Mouse (Mus musculus) yolk sac, embryonic 10.5 days (tissue): ENCODE results near the gene Ldah.

Experiments
- DNase-seq: peaks from one replicate; pipeline ENCODE4 v3.0.0-alpha.2; 2017; ENCODE audit warnings: low spot score

Gene Ldah

DNA sequence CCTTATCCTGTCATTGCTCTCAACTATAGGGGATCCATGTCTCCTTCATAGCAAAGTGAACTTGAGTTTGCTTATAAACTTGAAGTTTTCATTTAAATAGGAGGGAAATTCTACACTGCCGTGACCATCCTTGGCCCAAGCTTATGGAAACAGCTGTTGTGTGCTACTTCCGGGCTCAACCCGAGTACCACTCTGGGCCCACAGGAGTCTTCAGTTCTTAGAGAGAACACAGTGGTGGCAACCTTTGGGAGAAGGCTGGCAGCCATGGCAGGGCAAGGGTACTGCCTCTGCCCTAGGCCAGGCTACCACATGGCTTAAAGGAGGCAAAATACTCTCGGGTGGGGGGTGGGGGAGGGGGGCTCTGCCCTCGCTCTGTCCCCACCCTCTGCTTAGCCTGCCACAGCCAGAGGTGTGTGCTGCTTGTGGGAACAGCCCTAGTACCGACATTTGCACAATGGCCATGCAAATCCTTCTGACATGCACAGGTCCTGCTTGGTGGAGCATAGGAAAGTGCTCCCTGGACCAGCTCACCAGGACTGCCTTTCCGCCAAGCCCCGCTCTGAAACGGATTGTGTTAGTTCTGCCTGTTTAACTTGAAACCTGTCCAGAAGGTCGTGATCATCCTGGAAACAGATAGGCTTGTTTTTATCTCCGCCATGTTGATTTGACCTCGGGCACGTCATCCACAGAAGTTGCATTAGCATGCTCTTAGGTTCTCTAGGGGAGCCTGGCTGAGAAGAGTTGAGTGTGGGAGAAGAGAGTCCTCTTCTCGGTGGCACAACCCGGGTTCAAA, 73.5 kb downstream of the Ldah start:
- no peak for DNase-seq

GRCm38 (mm10) chr12:8287970-8288369, 80.1 kb downstream of the Ldah start:
- DNase-seq, result no peak

- DNase-seq, result no peak
Measured at GRCm38 (mm10) chr12:8289099-8289498, 81.2 kb downstream of the Ldah start.

- no peak for DNase-seq
Measured at GRCm38 (mm10) chr12:8289499-8289898, 81.6 kb downstream of the Ldah start.

GRCm38 (mm10) chr12:8291157-8291853, 83.4 kb downstream of the Ldah start:
- DNase-seq, result no peak

GRCm38 (mm10) chr12:8295307-8295913, 87.5 kb downstream of the Ldah start:
- DNase-seq, result no peak

- no peak for DNase-seq
Measured at GRCm38 (mm10) chr12:8296154-8296553, 88.2 kb downstream of the Ldah start.

DNA sequence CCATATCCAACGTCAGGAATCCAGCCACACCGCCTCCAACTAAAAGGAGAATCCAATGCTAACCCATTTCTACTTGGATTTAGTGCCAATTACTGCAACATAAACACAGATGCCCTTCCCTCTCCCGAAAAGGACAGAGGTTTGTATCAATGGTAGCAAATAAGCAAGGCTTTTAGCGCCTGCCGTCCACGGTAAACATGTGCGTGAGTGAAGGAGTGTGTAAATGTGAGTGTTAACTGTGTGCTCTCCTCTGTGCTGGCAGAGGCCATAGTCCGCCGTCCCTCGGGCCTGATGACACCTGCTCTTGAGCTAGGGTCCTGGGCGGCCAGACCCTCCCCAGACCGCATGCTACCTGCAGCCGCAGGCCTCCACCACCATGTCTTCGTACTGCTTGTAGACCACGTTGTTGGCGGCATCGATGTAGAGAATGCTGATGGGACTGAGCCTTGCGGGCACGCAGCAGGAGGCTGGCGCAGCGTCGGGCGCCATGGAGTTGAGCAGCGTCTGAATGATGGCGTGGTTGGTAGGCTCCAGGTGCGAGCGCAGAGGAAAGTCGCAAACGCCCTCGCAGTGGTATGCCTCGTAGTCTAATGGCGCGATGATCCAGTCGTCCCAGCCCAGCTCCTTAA, 89.8 kb downstream of the Ldah start:
- DNase-seq, result no peak

- DNase-seq, result no peak
Measured at GRCm38 (mm10) chr12:8298361-8299142, 90.6 kb downstream of the Ldah start.

- no peak for DNase-seq
Measured at GRCm38 (mm10) chr12:8299143-8300110, 91.5 kb downstream of the Ldah start.

DNA sequence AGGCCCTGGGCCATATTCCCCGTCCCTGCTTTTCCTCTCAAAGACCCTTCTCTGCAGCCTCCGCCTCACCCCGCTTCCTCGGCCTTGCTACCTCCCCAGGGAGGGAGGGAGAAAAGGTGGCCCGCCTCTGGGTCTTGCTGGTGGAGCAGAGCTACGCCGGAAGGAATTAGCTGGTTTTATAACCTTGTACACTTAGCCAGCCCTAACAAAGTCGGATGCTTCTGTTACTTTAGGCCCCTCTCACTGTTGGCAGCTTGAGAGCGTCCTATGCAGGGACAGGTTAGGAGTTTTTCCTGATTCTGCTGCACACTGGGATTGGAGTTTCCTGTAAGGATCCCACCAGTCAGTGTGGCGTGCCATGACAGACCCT, 92.2 kb downstream of the Ldah start:
- DNase-seq, result no peak

DNA sequence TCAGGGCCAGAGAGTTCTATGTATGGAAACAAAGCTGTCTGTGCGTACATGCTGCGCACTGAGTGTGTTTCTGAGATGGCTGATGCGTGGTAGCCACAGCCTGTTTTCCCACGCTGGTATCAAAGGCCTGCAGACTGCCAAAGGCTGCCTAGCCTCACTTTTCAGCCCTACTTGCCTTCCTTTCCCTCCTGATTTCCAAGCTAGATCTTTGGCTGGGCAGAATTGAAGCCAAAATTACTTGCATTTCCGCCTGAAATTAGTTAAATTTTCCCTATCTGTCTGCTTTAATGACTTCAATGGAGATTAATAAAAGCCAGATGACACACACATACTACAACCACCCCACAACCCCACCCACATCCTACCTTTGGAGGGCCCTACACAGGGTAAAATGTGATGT, 92.6 kb downstream of the Ldah start:
- no peak for DNase-seq

DNA sequence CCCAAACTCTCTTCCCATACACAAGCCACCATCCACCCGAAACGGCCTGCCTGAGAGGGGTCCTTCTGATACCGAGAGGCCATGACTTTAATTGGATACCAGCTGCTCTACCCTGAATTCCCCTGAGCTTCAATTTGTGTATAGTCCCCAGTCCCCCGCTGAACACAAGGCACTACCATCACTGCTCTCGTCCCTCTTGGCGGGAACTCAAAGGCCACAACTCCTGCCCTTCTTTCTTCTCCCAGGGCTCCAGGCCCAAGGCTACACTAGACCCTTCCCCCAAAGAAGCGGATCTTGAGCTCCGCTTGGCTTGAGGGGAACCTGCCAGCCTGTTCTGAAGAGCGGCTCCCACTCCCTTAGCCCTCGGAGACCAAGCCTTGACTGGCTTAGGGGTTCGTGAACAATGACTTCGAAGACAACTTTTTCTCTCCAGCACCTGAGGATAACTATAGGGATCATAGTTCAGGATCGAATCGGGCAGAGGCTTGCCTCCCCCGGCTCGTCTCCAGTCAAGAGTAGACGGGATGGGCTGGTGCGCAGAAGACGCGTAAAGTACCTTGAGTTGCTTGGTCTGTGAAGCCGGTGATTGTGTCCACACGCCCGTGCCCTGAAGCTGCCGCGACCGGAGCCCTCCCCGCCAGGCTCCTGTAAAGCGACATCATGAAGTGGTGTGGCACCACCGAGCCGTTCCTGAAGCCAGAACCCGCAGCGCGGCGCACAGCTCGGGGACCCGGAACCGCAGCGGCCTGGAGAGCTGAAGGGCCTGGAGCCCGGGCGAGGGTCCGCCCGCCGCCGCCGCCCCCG, 93.3 kb downstream of the Ldah start:
- no peak for DNase-seq

GRCm38 (mm10) chr12:8301841-8302431, 94.0 kb downstream of the Ldah start, which contains the start of gene Gdf7:
Gene Gdf7 (minus strand): TSS chr12:8301954.
- no peak for DNase-seq

DNA sequence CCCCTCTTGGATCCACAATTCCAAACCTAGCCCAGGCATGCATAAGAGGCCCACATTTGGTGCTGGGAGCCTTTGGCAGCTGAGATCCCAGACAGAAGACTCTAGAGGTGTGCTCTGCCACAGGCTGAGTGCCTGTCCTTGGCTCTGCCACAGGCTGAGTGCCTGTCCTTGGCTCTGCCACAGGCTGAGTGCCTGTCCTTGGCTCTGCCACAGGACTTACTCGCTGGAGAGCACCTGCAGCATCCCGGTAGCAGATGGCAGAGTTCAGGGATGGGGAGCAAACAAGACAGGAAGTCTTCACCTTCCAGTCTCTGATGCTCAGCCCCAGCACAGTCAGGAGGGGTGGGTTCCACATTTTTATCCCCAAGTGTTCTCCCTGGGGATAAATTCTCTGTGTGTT, 97.4 kb downstream of the Ldah start:
- no peak for DNase-seq

DNA sequence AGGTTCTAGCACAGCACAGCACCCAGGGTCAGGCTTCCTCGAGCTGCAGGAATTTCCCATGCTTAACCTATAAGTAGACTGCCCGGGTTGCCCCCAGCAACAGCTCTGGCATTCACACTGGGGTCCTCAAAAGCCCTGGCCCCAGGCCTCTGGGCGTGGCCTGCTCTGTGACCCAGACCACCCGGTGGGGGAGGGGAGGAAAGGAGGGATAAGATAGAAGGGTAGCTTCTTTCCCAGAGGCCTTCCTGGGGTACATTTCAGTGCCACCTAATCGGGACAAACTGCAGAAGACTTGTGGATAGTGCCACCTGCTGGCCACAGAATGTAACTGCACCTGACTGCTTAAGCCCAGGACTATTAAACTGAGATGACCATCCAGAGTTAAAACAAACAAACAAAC, 98.5 kb downstream of the Ldah start:
- DNase-seq, result peak; percentile 41

DNA sequence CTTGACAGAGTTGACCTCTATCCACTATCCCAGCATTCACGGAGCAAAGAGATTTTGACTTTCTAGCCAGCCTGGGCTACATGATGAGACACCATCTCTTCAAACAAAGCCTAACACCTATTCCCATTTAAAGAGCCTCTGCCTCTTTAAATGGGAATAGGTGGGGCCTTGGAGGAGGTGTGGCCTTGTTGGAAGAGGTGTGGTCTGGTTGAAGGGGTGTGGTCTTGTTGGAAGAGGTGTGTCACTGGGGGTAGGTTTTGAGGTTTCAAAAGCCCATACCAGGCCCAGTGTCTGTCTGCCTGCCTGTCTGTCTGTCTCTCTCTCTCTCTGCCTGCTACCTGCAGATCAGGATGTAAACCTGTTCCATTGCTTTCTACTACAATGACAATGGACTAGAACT, 99.0 kb downstream of the Ldah start:
- no peak for DNase-seq

DNA sequence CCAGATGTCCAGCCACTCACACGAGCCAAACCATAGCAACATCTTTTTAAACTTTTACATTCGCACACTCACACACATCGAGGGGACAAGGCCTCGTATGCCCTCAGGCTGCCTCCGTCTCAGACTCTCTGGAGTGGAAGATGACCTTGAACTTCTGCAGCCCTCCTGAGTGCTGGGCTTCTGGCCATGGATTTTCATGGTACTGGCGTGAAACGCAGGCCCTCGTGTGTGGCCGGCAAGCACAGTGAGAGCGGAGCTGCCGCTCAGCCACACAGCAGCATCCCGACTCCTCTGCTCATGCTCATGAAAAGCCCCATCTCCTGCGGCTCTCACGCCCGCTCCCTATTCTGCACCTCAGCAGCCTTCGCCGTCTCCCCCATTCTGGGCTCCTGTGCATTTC, 103.1 kb downstream of the Ldah start:
- no peak for DNase-seq

DNA sequence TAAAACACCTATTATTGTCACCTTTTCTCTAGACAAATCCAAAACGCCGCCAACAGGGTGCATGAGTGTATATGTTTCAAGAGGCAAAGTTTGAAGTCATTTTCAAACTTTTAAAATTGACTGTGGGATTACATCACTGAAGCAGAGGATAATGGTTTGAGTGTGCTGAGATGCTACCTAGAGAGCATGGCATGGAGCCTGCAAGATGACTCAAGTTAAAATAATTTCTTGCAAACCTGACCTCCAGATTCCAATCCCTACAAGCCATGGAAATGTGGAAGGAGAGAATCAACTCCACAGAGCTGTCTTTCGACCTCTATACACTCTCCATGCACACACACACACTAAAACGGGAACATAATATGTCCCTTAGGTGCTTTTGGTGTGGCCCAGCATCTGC, 104.4 kb downstream of the Ldah start:
- DNase-seq, result no peak
